Mouse (Mus musculus) bone marrow macrophage, adult 2 months (primary cell): Measurements from ENCODE around the gene Tbl1x.

Experiments
- CTCF ChIP-seq: IDR thresholded peaks from 2 replicates; pipeline ENCODE4 v1.5.1; 2012; ENCODE audit warnings: low read depth, mild to moderate bottlenecking, low read length, moderate library complexity
- POLR2A ChIP-seq: IDR thresholded peaks from 2 replicates; pipeline ENCODE4 v1.6.1; 2012; ENCODE audit warnings: mild to moderate bottlenecking, low read depth, low read length, borderline replicate concordance

- TF ChIP-seq POLR2A, result no peak
- TF ChIP-seq CTCF, result no peak
These were observed 101.1 kb downstream of the Tbl1x start for GRCm38 (mm10) chrX:77611938-77612337.
